Mouse (Mus musculus) myocyte (in vitro differentiated cells): Measurements from ENCODE around the gene Plcg2.

Source experiments
- MAX ChIP-seq: IDR thresholded peaks from one replicate; pipeline ENCODE4 v1.6.1; 2011; ENCODE audit warnings: low read depth, mild to moderate bottlenecking, control low read depth
- POLR2A ChIP-seq: IDR thresholded peaks from one replicate; pipeline ENCODE4 v1.6.1; 2011; ENCODE audit warnings: low read depth, mild to moderate bottlenecking, control low read depth, moderate library complexity; ENCODE audit not compliant: insufficient read length
- POLR2AphosphoS2 ChIP-seq: IDR thresholded peaks from one replicate; pipeline ENCODE4 v1.6.1; 2011; ENCODE audit warnings: low read depth, control low read depth; ENCODE audit not compliant: insufficient read length
- USF1 ChIP-seq: IDR thresholded peaks from one replicate; pipeline ENCODE4 v1.6.1; 2011; ENCODE audit warnings: low read depth, mild to moderate bottlenecking, control low read depth, moderate library complexity

DNA sequence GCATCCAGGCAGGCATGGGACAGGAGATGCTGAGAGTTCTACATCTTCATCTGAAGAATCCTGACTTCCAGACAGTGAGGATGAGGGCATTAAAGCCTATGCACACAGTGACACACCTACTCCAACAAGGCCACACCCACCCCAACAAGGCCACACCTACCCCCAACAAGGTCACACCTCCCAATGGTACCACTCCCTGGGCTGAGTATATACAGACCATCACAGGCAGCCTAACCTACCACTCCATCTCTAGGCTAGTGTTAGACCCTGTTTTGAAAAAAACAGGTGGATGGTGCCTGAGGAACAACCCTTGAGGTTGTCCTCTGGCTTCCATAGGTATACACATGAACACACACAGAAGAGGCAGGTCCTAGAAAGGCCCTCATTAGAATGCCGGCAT lies 154.2 kb downstream of the Plcg2 start:
- no peak for TF ChIP-seq POLR2A
- no peak for TF ChIP-seq USF1
- no peak for TF ChIP-seq MAX
- no peak for TF ChIP-seq POLR2AphosphoS2
